Mouse (Mus musculus) spleen, adult 2 months (tissue): ENCODE measurements at regions not wholly inside any gene's neighbourhood (a gene's known extent, or its start where the extent isn't known, plus 50 kb on each side); places are given as distances from the start of the nearest gene placed in this dataset.

Experiments
- CTCF ChIP-seq: fragments of 200-500 bp; IDR thresholded peaks from 2 replicates; pipeline ENCODE4 v1.5.1; 2011; ENCODE audit warnings: mild to moderate bottlenecking, inconsistent platforms; ENCODE audit not compliant: insufficient read depth, insufficient read length, insufficient replicate concordance; ENCODE audit errors: extremely low read depth
- POLR2A ChIP-seq: fragments of 200-500 bp; IDR thresholded peaks from 2 replicates; pipeline ENCODE4 v1.6.1; 2011; ENCODE audit warnings: low read depth, low read length, inconsistent platforms

- no peak for TF ChIP-seq CTCF
- no peak for TF ChIP-seq POLR2A
These were observed 60.6 kb upstream of the Dapk1 start for GRCm38 (mm10) chr13:60541165-60541564.
